Mouse (Mus musculus) midbrain, embryonic 10.5 days (tissue): ENCODE data around the gene Pgk2. TPM values are rescaled to one million over a fixed set of nuclear protein-coding genes. Genes with fewer than 3 reads are reported as not detected.
"Not testable (repeated sequence)": the region's sequence is repeated elsewhere in the genome, so short reads cannot be mapped to it uniquely, and the experiment has no call there.

ENCODE experiments used
- DNase-seq: peaks from one replicate; pipeline ENCODE4 v3.0.0-alpha.2; 2017; ENCODE audit warnings: low spot score
- H3K27ac ChIP-seq: fragments of 300-500 bp; sonication (generic); replicated peaks from 2 replicates; pipeline ENCODE4 v1.5.1; 2016; ENCODE audit warnings: mild to moderate bottlenecking
- H3K27me3 ChIP-seq: fragments of 300-500 bp; sonication (generic); 2 replicates; pipeline ENCODE4 v1.6.1; 2016; ENCODE audit warnings: low read depth, mild to moderate bottlenecking; ENCODE audit not compliant: poor library complexity, severe bottlenecking
- H3K36me3 ChIP-seq: fragments of 300-500 bp; sonication (generic); 2 replicates; pipeline ENCODE4 v1.6.1; 2016; ENCODE audit warnings: mild to moderate bottlenecking, moderate library complexity
- H3K4me1 ChIP-seq: fragments of 300-500 bp; sonication (generic); 2 replicates; pipeline ENCODE4 v1.6.1; 2016
- H3K4me3 ChIP-seq: fragments of 300-500 bp; sonication (generic); 2 replicates; pipeline ENCODE4 v1.5.1; 2016; ENCODE audit warnings: mild to moderate bottlenecking, moderate library complexity
- H3K9me3 ChIP-seq: fragments of 300-500 bp; sonication (generic); replicated peaks from 2 replicates; pipeline ENCODE4 v1.6.1; 2016; ENCODE audit warnings: mild to moderate bottlenecking
- WGBS: fragments of 180-500 bp; shearing (Covaris S2); methylation state at CpG from one replicate; pipeline ENCODE4 v1.1.7; 2016; 5-methylcytosine and 5-hydroxymethylcytosine counted together
- polyA plus RNA-seq: library from polyadenylated mRNA; unstranded; fragments of >200 nt; fragmentation: Nextera tagmentation; extraction: Ambion mirVana; gene quantifications from 2 replicates; pipeline ENCODE4 v1.2.1, GENCODE M21; 2016

Pgk2 gene
- polyA plus RNA-seq, result not detected in 2 replicates

- no peak within 1 kb of the TSS for H3K27ac ChIP-seq
- H3K36me3 ChIP-seq, result no peaks in the 10 kb centered on the region
- H3K4me1 ChIP-seq, result no peaks in the 10 kb centered on the region
- H3K9me3 ChIP-seq, result no peaks in the 10 kb centered on the region
- H3K27me3 ChIP-seq, result no peaks in the 10 kb centered on the region
- WGBS, result 77% methylated on average over 4 of the region's 4 CpGs
- H3K4me3 ChIP-seq, result no peak within 1 kb of the TSS
- DNase-seq, result no peak
Observed at GRCm38 (mm10) chr17:40208540-40208939, at the start of gene Pgk2. TSS of gene Pgk2 (minus strand) at chr17:40208640.

- DNase-seq, result no peak
- no peaks in the 10 kb centered on the region for H3K27me3 ChIP-seq
- no peak overlapping the region for H3K4me3 ChIP-seq
- H3K9me3 ChIP-seq, result no peaks in the 10 kb centered on the region
- H3K27ac ChIP-seq, result no peak overlapping the region
- no peaks in the 10 kb centered on the region for H3K36me3 ChIP-seq
- H3K4me1 ChIP-seq, result no peaks in the 10 kb centered on the region
- 79% methylated on average over 1 of the region's 1 CpGs for WGBS
Observed at GRCm38 (mm10) chr17:40252487-40252886, 44.0 kb upstream of the Pgk2 start.

GRCm38 (mm10) chr17:40242135-40242534, 33.7 kb upstream of the Pgk2 start, which contains the start of gene Crisp3:
TSS of gene Crisp3 (minus strand) at chr17:40242288.
- H3K27ac ChIP-seq, result no peak within 1 kb of the TSS
- H3K4me1 ChIP-seq, result no peaks in the 10 kb centered on the region
- H3K27me3 ChIP-seq, result no peaks in the 10 kb centered on the region
- no peak within 1 kb of the TSS for H3K4me3 ChIP-seq
- H3K36me3 ChIP-seq, result no peaks in the 10 kb centered on the region
- DNase-seq, result no peak
- no peaks in the 10 kb centered on the region for H3K9me3 ChIP-seq

GRCm38 (mm10) chr17:40201803-40202202, 6.6 kb downstream of the Pgk2 start:
- not testable (repeated sequence) for H3K36me3 ChIP-seq, DNase-seq, H3K4me1 ChIP-seq, H3K9me3 ChIP-seq, H3K27ac ChIP-seq, H3K4me3 ChIP-seq, H3K27me3 ChIP-seq

GRCm38 (mm10) chr17:40190192-40190591, 18.2 kb downstream of the Pgk2 start:
- H3K27me3 ChIP-seq, H3K4me1 ChIP-seq, H3K36me3 ChIP-seq, H3K27ac ChIP-seq, H3K4me3 ChIP-seq, DNase-seq, H3K9me3 ChIP-seq: not testable (repeated sequence)
- 82% methylated on average over 4 of the region's 4 CpGs for WGBS

GRCm38 (mm10) chr17:40157729-40158359, 50.6 kb downstream of the Pgk2 start:
- H3K4me3 ChIP-seq, H3K27me3 ChIP-seq, H3K4me1 ChIP-seq, H3K9me3 ChIP-seq, H3K27ac ChIP-seq, DNase-seq, H3K36me3 ChIP-seq: not testable (repeated sequence)
- 45% methylated on average over 8 of the region's 8 CpGs for WGBS

Other genes starting within 250 kb of the Pgk2 start
- gene AC192777.2, start 113.2 kb downstream of the Pgk2 start, polyA plus RNA-seq, result not detected in 2 replicates
- gene Crisp3, start 33.6 kb upstream of the Pgk2 start, polyA plus RNA-seq, result not detected in 2 replicates
- gene Crisp1, start 110.6 kb upstream of the Pgk2 start, polyA plus RNA-seq, result not detected in 2 replicates